Mouse (Mus musculus) kidney, postnatal 0 days (tissue): Measurements from ENCODE around the gene Eef1b2. TPM values are rescaled to one million over a fixed set of nuclear protein-coding genes. Genes with fewer than 3 reads are reported as not detected.
"Not testable (repeated sequence)": the region's sequence is repeated elsewhere in the genome, so short reads cannot be mapped to it uniquely, and the experiment has no call there.

Experiments
- ATAC-seq: fragments of 200-750 bp; cut with Nextera tagmentation; replicated peaks from 2 replicates; pipeline ENCODE4 v1.8.0; 2017; ENCODE audit warnings: low read depth, moderate number of reproducible peaks, moderate TSS enrichment, moderate library complexity; ENCODE audit not compliant: low FRiP score
- DNase-seq: peaks from one replicate; pipeline ENCODE4 v3.0.0-alpha.2; 2016; ENCODE audit warnings: low spot score
- H3K27ac ChIP-seq: fragments of 300-500 bp; sonication (generic); 2 replicates; pipeline ENCODE4 v1.5.1; 2014; ENCODE audit warnings: mild to moderate bottlenecking
- H3K27me3 ChIP-seq: fragments of 300-500 bp; sonication (generic); 2 replicates; pipeline ENCODE4 v1.6.1; 2014; ENCODE audit warnings: low read length, mixed read lengths; ENCODE audit not compliant: insufficient read depth
- H3K36me3 ChIP-seq: fragments of 300-500 bp; sonication (generic); 2 replicates; pipeline ENCODE4 v1.6.1; 2014; ENCODE audit warnings: low read length, mixed read lengths; ENCODE audit not compliant: insufficient read depth
- H3K4me1 ChIP-seq: fragments of 300-500 bp; sonication (generic); replicated peaks from 2 replicates; pipeline ENCODE4 v1.6.1; 2014; ENCODE audit warnings: antibody characterized with exemption, low read length, mixed read lengths; ENCODE audit not compliant: insufficient read depth
- H3K4me2 ChIP-seq: fragments of 300-500 bp; sonication (generic); 2 replicates; pipeline ENCODE4 v1.6.1; 2014; ENCODE audit warnings: mild to moderate bottlenecking, low read length, moderate library complexity, mixed read lengths
- H3K4me3 ChIP-seq: fragments of 300-500 bp; sonication (generic); replicated peaks from 2 replicates; pipeline ENCODE4 v1.5.1; 2014; ENCODE audit warnings: low read depth, low read length
- H3K9ac ChIP-seq: fragments of 300-500 bp; sonication (generic); 2 replicates; pipeline ENCODE4 v1.6.1; 2014; ENCODE audit warnings: low read depth, low read length
- H3K9me3 ChIP-seq: fragments of 300-500 bp; sonication (generic); replicated peaks from 2 replicates; pipeline ENCODE4 v1.6.1; 2016; ENCODE audit warnings: low read length, inconsistent platforms, mixed read lengths
- CTCF ChIP-seq: IDR thresholded peaks from 2 replicates; pipeline ENCODE4 v1.5.1; 2016; ENCODE audit warnings: antibody characterized with exemption, low read depth, mild to moderate bottlenecking, moderate library complexity
- WGBS: fragments of 180-500 bp; shearing (Covaris S2); extraction: QIAGEN DNeasy Blood & Tissue Kit; methylation state at CpG from one replicate; pipeline ENCODE4 v1.1.7; 2014; 5-methylcytosine and 5-hydroxymethylcytosine counted together
- polyA plus RNA-seq: library from polyadenylated mRNA; unstranded; fragments of >200 nt; fragmentation: Nextera tagmentation; extraction: Ambion mirVana; gene quantifications from 2 replicates; pipeline ENCODE4 v1.2.1, GENCODE M21; 2015

The Eef1b2 gene
- polyA plus RNA-seq, 1 experiment from 2014 or later = 580 TPM

GRCm38 (mm10) chr1:63180122-63180521 lies 3.5 kb downstream of the Eef1b2 start:
- no peak for TF ChIP-seq CTCF
- peaks cover 13% of the 10 kb centered on the region; the same call in 1 of the 2 replicates for H3K36me3 ChIP-seq
- no peak overlapping the region for H3K4me3 ChIP-seq
- no peaks in the 10 kb centered on the region for H3K9me3 ChIP-seq
- ATAC-seq (no peak), DNase-seq (no peak)
- H3K4me2 ChIP-seq = no peak overlapping the region
- H3K9ac ChIP-seq = no peak overlapping the region
- 93% methylated on average over 4 of the region's 4 CpGs for WGBS
- peaks cover 10% of the 10 kb centered on the region for H3K4me1 ChIP-seq
- no peaks in the 10 kb centered on the region for H3K27me3 ChIP-seq
- no peak overlapping the region for H3K27ac ChIP-seq

DNA sequence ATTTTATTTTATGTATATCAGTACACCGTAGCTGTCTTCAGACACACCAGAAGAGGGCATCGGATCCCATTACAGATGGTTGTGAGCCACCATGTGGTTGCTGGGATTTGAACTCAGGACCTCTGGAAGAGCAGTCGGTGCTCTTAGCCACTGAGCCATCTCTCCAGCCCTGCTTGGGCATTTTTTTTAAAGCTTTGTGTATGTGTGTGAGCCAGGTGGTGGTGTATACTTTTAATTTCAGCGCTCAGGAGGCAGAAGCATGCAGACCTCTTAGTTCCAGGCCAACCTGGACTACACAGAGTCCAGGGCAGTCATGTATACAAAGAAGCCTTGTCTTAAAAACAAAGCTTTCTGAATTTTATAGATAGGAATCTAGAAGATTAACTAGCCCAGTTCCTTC lies 4.0 kb downstream of the Eef1b2 start:
- H3K4me1 ChIP-seq, H3K9me3 ChIP-seq, H3K4me2 ChIP-seq, H3K27me3 ChIP-seq, ATAC-seq, H3K4me3 ChIP-seq, H3K9ac ChIP-seq, DNase-seq, H3K27ac ChIP-seq: not testable (repeated sequence)
- H3K36me3 ChIP-seq = peaks cover 13% of the 10 kb centered on the region; the same call in 1 of the 2 replicates
- 68% methylated on average over 4 of the region's 4 CpGs for WGBS

- ATAC-seq = peak; percentile 54
- WGBS = 5% methylated on average over 3 of the region's 3 CpGs
Observed at GRCm38 (mm10) chr1:63181019-63181418, 4.4 kb downstream of the Eef1b2 start.

GRCm38 (mm10) chr1:63181480-63181879 lies 4.9 kb downstream of the Eef1b2 start:
- H3K36me3 ChIP-seq = peaks cover 13% of the 10 kb centered on the region; the same call in 1 of the 2 replicates
- H3K27ac ChIP-seq = no peak overlapping the region
- H3K27me3 ChIP-seq = no peaks in the 10 kb centered on the region
- WGBS = 97% methylated on average over 1 of the region's 1 CpGs
- H3K4me2 ChIP-seq = no peak overlapping the region
- H3K9ac ChIP-seq = no peak overlapping the region
- H3K4me3 ChIP-seq = no peak overlapping the region
- no peak for TF ChIP-seq CTCF
- DNase-seq = no peak
- ATAC-seq = no peak
- H3K4me1 ChIP-seq = peaks cover 5% of the 10 kb centered on the region; the same call in 1 of the 2 replicates
- H3K9me3 ChIP-seq = no peaks in the 10 kb centered on the region

More at GRCm38 (mm10) chr1:63181019-63181418, 4.4 kb downstream of the Eef1b2 start:
- Histone ChIP-seq H3K36me3 (peaks cover 13% of the 10 kb centered on the region; the same call in 1 of the 2 replicates), H3K4me3 (no peak overlapping the region), H3K9me3 (no peaks in the 10 kb centered on the region), H3K4me2 (no peak overlapping the region), H3K4me1 (peaks cover 5% of the 10 kb centered on the region; the same call in 1 of the 2 replicates), H3K9ac (no peak overlapping the region), H3K27me3 (no peaks in the 10 kb centered on the region), H3K27ac (no peak overlapping the region)
- TF ChIP-seq CTCF = peak; percentile 99
- peak; percentile 99 for DNase-seq

GRCm38 (mm10) chr1:63182212-63182611 lies 5.6 kb downstream of the Eef1b2 start:
- 87% methylated on average over 4 of the region's 5 CpGs for WGBS
- Histone ChIP-seq H3K9me3 (no peaks in the 10 kb centered on the region), H3K4me2 (no peak overlapping the region), H3K9ac (no peak overlapping the region), H3K27ac (no peak overlapping the region), H3K36me3 (peaks cover 13% of the 10 kb centered on the region; the same call in 1 of the 2 replicates), H3K4me3 (no peak overlapping the region), H3K4me1 (peaks cover 5% of the 10 kb centered on the region; the same call in 1 of the 2 replicates), H3K27me3 (no peaks in the 10 kb centered on the region)
- ATAC-seq (no peak), DNase-seq (no peak)
- TF ChIP-seq CTCF = no peak

DNA sequence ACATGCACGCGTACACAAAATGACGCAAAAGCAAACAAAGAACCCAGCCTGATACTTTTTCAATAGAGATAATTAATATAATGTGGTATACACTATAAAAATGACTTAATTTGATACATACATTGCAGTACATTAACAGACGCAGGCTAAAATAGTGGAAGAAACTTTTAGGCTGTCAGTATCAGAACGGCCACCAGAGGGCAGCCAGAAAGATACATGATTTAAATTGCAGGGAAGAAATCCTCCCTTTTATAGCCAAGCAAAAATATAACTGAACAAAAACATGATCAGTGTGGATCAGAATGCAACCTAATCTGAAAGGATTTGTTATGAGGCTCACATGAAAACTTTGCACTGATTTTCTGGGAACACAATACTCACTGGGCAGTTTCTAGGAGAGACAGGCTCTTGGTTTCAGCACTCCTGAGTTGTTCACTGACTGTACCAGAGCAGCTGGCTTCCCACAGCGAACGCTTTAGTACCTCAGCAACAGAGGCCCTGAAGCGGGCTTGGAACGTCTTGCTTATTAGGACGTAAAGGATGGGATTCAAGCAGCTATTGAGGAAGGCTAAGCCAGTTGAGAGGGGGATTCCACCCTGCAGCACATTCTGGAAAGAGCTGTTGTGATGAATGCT lies 6.1 kb downstream of the Eef1b2 start:
- peak; percentile 74 for TF ChIP-seq CTCF
- no peaks in the 10 kb centered on the region for H3K27me3 ChIP-seq
- no peak overlapping the region for H3K9ac ChIP-seq
- no peak overlapping the region for H3K27ac ChIP-seq
- H3K4me3 ChIP-seq = no peak overlapping the region
- no peaks in the 10 kb centered on the region for H3K9me3 ChIP-seq
- H3K4me1 ChIP-seq = peaks cover 3% of the 10 kb centered on the region; the same call in 1 of the 2 replicates
- ATAC-seq (no peak), DNase-seq (peak; percentile 69)
- H3K36me3 ChIP-seq = peaks cover 13% of the 10 kb centered on the region; the same call in 1 of the 2 replicates
- no peak overlapping the region for H3K4me2 ChIP-seq
- 65% methylated on average over 10 of the region's 10 CpGs for WGBS

DNA sequence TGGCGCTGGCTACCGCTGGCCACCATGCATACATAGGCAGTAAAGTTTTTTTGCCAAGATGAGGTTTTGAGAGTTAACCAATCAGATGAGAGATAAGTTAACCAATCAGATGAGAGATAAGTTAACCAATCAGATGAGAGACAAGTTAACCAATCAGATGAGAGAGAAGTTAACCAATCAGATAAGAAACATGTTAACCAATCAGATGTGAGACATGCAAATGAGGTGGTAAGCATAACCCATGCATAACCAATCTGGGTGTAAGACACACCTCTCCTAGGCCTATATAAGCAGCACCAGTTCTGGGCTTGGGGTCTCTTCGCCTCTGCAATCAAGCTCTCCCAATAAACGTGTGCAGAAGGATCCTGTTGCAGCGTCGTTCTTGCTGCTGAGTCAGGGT lies 8.8 kb downstream of the Eef1b2 start:
- not testable (repeated sequence) for H3K4me1 ChIP-seq, ATAC-seq, H3K9me3 ChIP-seq, H3K27ac ChIP-seq, H3K9ac ChIP-seq, H3K36me3 ChIP-seq, H3K27me3 ChIP-seq, DNase-seq, H3K4me3 ChIP-seq, H3K4me2 ChIP-seq
- WGBS = 96% methylated on average over 5 of the region's 6 CpGs
